Mouse (Mus musculus) kidney, adult 9 months (tissue): ENCODE results near the gene Cap2.

ENCODE experiments used
- DNase-seq: peaks from one replicate; pipeline ENCODE4 v3.0.0; 2022

The Cap2 gene

DNA sequence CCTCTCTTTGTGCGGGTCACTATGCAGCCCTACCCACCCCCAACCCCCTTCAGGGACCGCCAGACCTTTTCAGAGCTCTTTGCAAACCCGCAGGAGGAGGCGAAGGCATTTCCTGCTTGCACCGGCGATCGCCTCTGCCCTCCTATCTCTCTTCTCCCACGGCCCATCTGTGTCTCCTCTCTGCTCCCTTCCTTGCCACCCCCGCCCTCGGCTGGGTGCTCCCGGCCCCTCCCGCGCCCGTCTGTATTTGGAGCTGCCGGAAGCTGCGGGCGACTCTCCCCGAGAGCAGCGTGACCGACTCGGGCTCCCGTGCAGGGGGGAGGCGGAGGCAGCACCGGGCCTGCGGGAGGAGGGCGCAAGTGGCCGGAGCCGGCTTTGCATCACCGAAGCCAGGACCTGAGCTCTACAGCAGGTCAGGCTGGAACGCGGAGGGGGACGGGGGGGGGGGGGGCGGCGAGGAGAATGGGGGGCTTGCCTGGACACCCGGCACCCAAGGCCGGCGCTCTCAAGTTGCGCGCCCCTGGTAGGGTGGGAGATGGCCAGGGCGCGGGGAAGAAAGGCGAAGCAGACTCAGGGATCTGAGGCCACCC, at the start of gene Cap2:
Gene Cap2 (plus strand): TSS at position 49 of the 590 bp plus-strand sequence.
- peak; percentile 5 for DNase-seq

DNA sequence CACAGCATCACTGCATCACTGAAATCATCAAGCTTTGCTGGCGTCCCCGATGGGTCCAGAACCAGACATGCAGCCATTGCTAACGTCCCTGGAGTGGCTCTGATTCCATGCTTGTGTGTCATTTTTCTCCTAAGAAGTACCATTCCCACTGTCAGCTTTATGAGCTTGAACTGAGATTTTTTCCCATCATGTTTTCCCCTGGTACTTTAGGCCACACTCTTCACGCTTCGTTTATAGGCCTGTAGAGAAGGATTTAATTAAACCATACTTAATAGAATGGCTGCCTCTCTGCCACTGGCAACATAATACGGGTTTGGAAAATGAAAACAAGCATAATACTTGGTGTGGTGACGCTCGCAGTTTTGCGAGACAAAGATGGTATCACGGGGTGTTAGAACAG, 42.1 kb upstream of the Cap2 start:
- DNase-seq, result no peak

DNA sequence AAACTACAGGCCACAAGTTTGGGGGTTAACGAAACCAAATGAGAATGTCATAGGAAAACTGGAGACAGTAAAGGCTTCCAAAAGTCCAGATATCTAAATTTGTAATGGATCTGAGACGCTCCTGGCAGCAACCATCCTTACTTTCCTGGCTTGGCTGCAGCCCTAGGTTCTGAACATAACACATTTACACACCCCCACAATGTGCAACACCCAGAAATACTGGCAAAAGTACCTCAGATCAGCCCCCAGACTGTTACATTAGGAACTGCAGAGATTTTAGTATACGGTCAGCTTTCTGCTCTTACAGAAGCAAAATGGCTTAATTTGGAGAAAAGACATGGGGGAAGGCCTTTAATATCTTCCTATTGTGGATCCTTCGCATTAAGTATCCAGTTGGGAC, 39.4 kb upstream of the Cap2 start:
- DNase-seq, result no peak

DNA sequence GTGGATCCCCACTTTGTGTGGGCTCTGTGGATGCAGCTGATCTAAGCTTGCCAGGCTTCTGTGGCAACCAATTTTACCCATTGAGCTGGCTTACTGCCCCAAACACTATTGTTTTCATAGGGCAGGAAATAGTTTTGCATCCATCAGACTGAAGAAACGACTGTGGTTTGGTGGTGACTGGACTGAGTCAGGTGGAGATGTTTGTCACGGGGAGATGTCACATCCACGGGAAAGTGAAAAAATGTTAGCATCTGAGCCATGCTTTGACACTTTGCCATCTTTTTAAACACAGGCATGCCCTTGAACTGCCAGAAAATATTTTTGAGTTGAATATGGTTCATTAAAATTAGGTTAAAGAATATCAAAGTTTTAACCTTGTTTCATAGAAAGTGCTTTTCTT, 37.9 kb upstream of the Cap2 start:
- DNase-seq, result no peak

DNA sequence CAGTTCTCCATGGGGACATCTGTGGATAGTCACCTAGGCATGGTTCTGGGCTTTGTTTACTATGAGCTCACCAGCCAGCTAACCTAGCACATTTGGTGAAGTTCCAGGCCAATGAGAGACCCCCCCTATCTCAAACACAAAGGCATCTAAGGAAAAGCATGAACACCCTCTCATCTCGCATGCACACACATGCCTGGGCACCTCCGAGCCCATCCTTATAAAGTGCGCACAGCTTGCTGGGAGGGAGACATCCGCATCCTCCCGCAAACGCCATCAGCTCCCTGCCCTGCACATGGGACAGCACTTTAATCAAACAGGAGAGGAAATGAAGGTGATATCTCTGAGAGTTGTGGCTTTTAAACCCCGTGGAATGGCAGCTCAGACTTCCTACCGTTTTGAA, 33.4 kb upstream of the Cap2 start:
- no peak for DNase-seq

DNA sequence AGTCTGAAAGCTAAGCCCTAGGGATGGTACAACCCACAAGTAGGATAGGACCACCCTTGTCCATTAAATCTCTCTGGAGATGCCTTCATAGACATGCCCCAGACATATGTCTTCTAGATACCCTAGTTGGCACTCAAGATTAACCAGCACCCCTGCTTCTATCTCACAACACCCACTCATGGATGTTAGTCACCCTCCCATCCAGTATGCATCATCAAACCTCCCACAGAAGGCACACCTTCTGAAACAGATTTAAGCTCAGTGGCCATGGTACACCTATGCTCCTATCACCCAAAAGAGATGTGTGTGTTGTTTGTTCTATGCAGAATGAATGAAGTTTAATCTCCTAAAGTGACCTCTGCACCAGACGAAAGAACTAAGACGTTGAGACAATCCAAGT, 32.1 kb upstream of the Cap2 start:
- DNase-seq, result no peak

DNA sequence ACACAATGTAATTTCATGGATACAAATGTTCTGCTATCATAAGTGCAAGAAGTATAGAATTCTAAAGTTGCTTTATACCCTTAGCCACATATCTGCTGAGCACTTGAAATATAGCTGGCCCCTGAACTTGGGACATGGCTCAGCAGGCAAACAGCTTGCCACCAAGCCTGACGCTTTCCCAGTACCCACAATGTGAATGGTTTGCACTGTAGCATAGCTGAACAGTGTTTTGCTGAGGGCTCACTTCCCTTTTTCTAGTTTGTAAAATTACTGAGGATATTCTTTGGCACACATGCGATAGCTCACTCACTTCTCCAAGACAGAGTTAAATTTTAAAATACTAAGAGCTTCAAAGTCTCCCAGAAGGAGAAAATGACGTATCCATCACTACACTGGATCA, 20.4 kb upstream of the Cap2 start:
- DNase-seq, result no peak

DNA sequence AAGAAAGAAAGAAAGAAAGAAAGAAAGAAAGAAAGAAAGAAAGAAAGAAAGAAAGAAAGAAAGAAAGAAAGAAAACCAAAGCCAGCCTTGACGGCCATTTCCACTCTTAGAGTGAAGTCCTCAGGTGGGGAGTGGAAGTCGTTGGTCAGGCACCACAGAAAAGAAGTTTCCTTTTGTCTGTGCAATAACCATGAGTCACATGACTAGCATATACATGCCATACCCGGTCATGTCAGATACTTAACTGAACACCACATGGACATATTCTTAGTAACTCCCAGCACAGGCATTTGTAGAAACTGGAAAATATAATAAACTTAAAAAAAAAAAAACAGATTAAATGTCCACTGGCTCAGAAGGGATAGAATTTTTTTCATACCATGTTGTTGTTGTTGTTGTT, 16.0 kb upstream of the Cap2 start:
- DNase-seq, result no peak

DNA sequence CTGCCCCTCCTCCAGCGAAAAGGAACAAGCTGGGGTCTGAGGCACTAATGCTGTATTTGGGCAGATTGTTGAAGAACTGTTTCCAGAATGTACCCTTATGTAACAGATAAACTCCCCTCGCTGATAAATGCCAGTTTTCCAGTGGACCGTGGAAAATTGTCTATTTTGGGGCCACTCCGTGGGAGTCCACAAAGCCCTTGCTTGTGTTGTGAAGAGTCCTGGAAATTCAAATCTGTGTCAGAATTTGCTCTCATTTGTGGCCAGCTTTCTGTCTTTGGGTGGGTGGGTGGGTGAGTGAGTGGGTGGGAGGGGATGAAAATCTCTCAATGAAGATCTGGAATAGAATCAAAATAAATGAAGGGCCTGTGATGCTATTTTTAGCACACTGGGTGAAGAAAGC, 13.5 kb upstream of the Cap2 start:
- DNase-seq, result no peak

DNA sequence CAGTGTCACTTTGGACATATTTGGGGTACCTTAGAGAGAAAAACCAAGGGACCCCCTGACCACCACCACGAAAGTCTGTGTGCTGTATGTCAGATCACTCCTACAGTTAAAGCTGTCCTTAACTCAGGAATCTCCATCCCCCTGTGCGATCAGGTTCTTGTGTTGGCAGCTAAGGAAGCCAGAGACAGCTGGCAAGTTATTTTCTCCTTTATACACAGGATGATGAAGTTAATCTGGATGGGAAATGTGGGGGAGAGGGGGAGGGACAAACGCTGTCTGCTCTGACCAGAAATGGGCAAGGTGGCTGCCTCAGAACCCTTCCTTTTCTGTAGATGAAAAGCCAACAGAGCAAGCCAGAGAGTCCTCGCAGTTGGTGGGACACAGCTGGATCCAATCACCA, 11.0 kb upstream of the Cap2 start:
- no peak for DNase-seq

DNA sequence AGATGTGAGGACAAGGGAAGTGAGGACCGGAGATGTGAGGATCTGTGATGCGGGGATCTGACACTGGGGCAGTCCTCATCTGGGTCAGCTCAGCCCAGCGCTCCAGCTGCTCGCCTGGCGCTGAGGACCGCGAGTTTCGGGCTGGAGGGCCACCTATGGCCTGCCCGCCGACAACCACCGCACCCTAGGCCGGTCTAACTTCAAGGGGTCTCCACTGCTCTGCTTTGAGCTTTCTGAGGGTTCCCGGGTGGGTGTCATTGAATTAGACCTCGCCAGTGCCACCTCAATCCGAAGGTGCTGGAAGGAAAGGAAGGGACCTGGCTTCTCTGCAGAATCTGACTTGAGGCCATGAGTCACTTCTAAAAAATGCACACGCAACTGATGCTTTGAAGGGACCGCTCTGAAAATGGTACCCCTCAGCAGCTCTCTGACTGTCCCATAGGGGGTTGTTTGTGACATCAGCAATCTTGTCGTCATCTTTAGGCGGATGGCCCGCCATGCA, 793 bp downstream of the Cap2 start:
- DNase-seq, result no peak

DNA sequence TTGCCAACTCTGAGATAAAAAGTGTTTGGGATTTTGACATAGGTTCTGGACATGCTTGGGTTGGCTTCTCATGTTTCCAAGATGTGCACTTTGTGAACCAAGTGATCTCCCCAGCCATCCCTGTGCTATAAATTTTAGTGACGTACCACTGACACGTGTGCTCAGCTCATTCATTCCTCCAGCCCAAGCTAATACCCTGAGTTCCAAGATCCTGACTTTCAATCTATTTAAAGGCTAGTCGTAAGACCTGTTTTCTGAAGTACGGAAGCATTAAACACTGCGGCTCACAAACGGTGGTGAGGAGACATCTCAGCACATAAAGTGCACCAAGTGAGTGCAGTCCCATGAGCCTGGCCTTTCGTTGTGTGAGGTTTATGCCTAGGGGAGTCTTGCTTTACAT, 6.3 kb downstream of the Cap2 start:
- no peak for DNase-seq

DNA sequence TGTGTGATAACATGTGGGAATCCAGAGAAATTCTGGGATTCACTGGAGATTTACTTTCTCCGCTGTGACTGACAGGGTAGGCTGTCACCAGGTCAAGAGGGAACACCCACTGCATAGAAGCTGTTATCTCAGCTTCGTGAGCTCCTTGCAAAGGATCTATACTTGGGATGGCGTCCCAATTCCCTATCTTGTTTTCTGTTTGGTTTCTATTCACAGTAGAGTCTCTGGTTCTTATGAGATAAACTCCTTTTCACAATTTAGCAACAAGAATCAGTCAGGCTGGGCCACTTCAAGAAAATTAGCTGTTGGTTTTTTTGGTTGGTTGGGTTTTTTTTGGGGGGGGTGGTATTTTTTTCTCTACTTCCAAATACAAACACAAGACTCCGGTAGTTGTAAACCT, 7.2 kb downstream of the Cap2 start:
- DNase-seq, result no peak

DNA sequence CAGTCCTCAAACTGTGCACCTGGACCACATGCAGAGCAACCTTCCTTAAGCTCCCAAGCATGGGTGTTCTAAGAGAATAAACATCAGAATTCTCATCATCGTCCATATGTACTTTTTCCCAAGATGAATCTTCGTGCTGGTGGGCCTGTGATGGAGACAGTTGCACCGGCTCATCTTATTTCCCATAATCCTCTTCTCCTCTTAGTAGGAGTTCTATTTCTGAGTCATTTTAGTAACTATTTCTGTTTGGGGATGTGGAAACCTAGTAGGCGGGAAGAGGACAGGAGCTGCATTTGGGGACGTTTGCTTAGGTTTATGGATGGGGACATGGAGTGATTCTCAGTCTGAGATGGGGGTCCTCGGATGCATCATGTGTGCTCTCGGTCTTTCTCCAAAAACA, 8.8 kb downstream of the Cap2 start:
- no peak for DNase-seq

DNA sequence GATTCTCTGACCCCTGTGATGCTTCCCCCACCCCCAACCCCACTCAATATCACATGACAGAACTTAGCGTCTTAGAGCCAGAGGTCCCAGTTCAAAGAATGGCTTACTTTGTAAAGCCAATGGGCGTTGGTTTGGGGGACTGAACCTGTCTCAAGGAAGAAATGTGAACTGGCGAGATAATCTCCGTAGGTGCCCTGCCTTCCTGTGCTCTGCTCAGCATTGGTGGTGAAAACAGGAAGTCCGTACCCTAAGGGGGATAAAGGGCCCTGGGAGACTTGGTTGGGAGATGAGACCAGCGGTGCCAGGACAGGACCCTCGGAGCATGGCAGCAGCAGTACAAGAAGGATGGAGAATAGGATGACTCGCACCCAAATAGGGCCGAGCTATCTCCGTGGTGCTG, 12.8 kb downstream of the Cap2 start:
- no peak for DNase-seq

DNA sequence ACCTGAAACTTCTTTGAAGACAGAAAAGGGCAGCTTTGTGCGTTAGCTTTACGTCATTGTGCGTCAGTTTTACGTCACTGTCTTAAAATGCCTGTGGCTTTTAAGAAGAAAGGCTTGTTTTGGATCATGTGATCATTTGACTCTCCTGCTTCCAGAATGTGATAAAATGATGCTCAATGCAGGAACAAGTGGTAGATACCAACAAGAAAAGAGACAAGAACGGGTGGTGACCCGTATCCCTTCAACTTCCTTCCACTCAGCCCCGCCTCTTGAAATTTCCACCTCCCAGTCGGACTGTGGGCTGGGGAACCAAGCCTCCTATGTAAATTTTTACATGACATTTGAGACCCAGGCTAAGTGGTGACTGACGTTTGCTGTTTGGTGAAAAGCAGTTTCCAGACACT, 13.5 kb downstream of the Cap2 start:
- DNase-seq, result no peak

DNA sequence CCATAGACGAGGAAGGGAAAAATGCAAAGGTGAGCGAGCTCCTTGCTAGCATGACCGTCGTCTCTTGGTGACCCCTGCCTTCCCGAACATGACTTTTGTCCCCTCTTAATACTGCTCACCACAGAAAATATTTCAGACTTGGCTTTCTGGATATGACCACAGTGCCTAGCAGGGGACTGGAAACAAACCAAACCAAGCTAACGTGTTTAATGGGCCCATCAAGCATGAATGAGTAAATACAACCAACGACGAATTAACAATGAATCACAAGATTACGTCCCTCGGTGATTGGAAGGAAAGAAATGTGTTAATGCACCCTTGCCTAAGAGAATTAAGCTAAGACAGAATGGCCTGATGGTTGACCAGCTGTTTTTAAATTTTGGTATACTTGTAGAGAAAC, 13.9 kb downstream of the Cap2 start:
- DNase-seq, result no peak

DNA sequence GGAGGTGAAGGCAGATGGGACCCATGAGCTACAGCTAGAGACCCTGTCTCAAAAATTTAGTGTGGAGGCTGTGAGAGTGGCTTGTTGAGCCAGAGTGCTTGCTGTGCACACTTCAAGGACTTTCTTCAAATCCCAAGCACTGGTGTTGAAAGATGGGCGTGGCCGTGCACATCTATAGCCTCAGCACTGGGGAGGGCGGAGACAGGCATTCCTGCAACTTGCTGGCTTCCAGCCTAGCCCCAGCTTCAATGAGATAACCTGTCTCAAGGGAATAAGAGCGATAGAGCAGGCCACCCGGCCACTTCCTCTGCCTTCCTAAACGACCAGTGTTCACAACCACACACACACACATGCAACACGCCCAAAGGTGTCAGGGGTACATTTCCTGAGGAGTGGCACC, 14.5 kb downstream of the Cap2 start:
- DNase-seq, result no peak

DNA sequence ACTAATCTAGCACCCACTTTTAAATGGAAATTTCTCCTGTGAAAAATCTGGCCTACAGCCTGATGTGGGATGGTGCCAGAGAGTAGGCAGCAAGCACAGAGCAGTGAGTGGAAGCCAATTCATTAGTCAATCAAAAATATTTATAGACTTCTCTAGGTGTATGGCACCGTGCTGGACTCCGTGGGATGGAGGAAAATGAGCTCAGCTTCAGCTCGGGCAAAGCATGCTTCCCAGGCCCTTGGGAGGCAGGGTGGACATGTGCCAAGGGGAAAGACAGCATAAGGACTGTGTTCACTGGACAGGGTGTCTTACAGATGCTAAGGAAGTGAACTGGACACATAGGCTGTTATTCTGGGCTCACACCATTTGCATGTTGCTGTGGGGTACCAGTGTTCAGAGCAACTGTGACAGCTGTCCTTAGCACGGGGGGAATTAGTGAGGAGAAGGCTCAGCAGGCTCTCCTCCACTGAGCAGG, 15.6 kb downstream of the Cap2 start:
- DNase-seq, result no peak

DNA sequence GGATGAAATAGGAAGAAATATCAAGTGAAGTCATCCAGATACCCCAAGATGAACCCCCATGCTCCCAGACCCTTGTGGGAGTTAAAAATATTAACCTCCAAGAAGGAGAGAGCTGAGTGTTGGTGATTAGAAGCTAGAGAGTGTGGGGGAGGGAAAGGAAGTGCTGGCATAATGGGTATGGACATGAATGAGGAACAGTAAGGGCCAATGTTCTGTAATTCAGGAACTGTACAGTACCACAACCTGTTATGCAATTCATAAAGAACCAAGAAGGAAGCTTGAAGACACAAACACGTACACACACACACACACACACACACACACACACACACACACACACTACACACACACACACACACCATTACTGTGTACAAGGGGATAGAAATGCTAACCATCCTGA, 19.8 kb downstream of the Cap2 start:
- DNase-seq, result no peak

DNA sequence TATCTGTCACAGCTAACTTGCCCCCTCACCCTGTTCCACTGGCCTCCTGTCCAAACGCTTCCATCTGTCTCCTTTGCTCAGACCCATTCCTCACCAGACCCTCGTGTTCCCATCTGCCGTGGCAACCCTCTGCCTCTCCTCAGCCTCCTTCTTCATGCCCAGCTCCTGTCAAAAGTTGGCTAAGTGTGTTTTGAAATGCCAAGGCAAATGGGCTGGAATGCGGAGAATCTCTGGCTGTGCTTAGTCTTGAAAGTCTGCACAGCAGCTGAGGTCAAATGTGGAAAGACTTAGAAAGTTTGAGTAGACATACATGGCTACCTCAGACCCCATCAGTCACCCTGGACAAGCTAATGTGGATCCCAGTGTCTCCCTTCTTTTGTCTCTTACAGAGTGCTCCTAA, 21.1 kb downstream of the Cap2 start:
- DNase-seq, result no peak

DNA sequence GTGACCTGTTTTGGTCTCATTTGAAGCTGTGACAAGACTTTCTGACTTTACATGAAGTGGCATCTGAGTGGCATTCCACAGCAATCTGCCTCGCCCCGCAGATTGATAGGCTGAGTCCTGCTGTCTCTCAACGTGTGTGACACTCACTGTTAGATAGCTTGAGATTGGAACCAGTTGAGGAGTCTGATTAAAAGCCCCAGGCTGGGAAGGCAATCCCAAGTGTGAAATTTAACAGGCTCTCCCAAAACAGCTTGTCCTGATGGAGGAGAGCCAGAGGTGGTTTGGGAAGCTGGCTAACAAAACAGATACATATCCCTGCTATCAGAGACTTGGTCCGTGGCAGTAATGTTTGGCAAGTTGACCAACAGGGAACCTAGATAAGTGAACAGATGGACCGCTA, 21.6 kb downstream of the Cap2 start:
- DNase-seq, result no peak

DNA sequence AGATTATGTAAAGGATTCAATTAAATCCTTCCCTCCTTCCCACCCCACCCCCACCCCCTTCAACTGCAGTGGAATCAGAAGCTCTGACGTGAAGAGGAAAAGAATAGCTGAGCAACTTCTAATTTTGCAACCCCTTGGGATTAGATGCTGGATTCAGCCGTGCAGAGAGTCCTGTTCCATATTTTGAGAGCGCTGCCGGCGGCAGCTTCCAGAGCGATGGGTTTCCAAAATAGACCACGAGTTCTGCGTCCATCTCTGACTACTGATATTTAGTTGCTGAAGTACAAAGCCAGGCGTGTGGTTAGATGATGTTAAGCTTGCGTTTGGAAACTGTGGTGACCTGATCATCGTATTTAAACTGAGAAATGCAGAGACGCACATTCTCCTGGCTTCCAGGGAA, 22.1 kb downstream of the Cap2 start:
- no peak for DNase-seq

DNA sequence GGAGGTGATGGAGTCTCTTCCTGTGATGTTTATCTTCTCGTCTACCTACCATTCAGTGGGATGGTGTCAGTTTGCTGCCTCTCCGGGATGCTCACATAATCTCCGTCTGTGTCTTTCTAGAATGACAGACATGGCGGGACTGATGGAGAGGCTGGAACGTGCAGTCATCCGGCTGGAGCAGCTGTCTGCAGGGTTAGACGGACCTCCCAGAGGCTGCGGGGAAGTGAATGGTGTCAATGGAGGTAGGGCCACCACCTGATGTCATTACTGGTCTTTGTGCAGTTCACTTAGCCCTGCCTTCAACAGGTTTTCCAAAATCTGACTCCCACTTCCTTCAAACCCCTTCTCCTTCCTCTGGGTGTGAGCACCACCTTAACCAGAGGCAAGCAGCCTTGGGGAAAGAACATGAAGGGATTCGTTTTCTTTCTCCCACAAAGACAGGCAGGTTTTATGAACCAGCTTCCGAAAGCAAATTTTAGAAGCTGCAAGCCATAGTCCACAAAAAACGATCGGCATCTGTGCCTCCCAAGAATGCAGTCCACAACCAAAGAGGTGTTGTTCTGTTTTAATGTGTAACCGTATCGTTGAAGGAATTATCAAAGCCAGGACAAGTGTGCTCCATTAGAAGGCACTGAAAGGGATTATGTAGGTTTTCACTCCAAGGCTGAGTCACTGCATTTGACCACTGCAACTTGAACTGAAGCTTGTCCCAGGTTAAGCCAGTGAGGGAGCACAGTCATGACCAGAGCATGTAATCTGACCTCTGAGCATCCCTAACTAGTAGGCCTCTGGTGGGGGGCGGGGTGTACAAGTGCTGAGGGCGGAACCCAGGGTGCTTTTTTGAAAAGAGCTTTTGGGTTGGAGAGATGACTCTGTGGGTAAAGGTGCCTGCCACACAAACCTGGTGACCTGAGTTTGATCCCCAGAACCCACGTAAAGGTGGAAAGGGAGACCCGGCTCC, 23.9 kb downstream of the Cap2 start:
- no peak for DNase-seq
